Mouse (Mus musculus): Measurements from ENCODE around the gene Ndufv1. TPM values are rescaled to one million over a fixed set of nuclear protein-coding genes. Genes with fewer than 3 reads are reported as not detected.
A peak's percentile ranks its signal among the peaks of the same experiment; 100 is the strongest.
"Not testable (repeated sequence)": the region's sequence is repeated elsewhere in the genome, so short reads cannot be mapped to it uniquely, and the experiment has no call there.

Gene Ndufv1
- total RNA-seq, 2 experiments from 2014 or later = 365 to 434 TPM

GRCm38 (mm10) chr19:3988066-3988465 is 24.5 kb downstream of the Ndufv1 start:
- DNase-seq = no peak
- intact Hi-C loops (cut with DNase I; ENCODE audit: low total_unique reads) = no loop called here

GRCm38 (mm10) chr19:3986334-3986733 is 26.3 kb downstream of the Ndufv1 start, which contains the start of gene Acy3:
Gene Acy3, plus strand, starts transcription at chr19:3986570.
- intact Hi-C loops (cut with DNase I; ENCODE audit: low total_unique reads) = no loop called here

GRCm38 (mm10) chr19:3985261-3985681 is 27.3 kb downstream of the Ndufv1 start:
- DNase-seq = no peak
- intact Hi-C loops (cut with DNase I; ENCODE audit: low total_unique reads) = no loop called here

More at GRCm38 (mm10) chr19:3986334-3986733, 26.3 kb downstream of the Ndufv1 start, which contains the start of gene Acy3:
- peak; percentile 86 for DNase-seq

GRCm38 (mm10) chr19:3983527-3984200 is 28.9 kb downstream of the Ndufv1 start:
- DNase-seq = no peak
- intact Hi-C loops (cut with DNase I; ENCODE audit: low total_unique reads) = no loop called here

- DNase-seq = no peak
- intact Hi-C loops (cut with DNase I; ENCODE audit: low total_unique reads) = loop anchor here (2.0 kb wide), 1 partner anchor 34 kb away; no protein-coding TSS in a partner anchor
Observed at GRCm38 (mm10) chr19:3980917-3981316, 31.7 kb downstream of the Ndufv1 start.

GRCm38 (mm10) chr19:3980309-3980708 is 32.3 kb downstream of the Ndufv1 start:
- DNase-seq = peak; percentile 75
- intact Hi-C loops (cut with DNase I; ENCODE audit: low total_unique reads) = loop anchor here (2.0 kb wide), 1 partner anchor 34 kb away; no protein-coding TSS in a partner anchor

GRCm38 (mm10) chr19:3975866-3976265 is 36.7 kb downstream of the Ndufv1 start:
- DNase-seq = no peak
- intact Hi-C loops (cut with DNase I; ENCODE audit: low total_unique reads) = no loop called here

- DNase-seq; intact Hi-C loops (cut with DNase I; ENCODE audit: low total_unique reads): not testable (repeated sequence)
Observed at GRCm38 (mm10) chr19:3974608-3975007, 38.0 kb downstream of the Ndufv1 start.

- no peak for DNase-seq
- intact Hi-C loops (cut with DNase I; ENCODE audit: low total_unique reads) = no loop called here
Observed at GRCm38 (mm10) chr19:3972229-3972628, 40.4 kb downstream of the Ndufv1 start, which contains the start of gene Aldh3b2. Gene Aldh3b2, plus strand, starts transcription at chr19:3972328.

GRCm38 (mm10) chr19:3967258-3967657 is 45.3 kb downstream of the Ndufv1 start:
- intact Hi-C loops (cut with DNase I; ENCODE audit: low total_unique reads) = no loop called here
- no peak for DNase-seq

- intact Hi-C loops (cut with DNase I; ENCODE audit: low total_unique reads) = no loop called here
- DNase-seq = no peak
Observed at GRCm38 (mm10) chr19:3966330-3967075, 46.1 kb downstream of the Ndufv1 start.

- no peak for DNase-seq
- intact Hi-C loops (cut with DNase I; ENCODE audit: low total_unique reads) = no loop called here
Observed at GRCm38 (mm10) chr19:3964030-3964429, 48.6 kb downstream of the Ndufv1 start.

- intact Hi-C loops (cut with DNase I; ENCODE audit: low total_unique reads) = no loop called here
- DNase-seq = no peak
Observed at GRCm38 (mm10) chr19:3962469-3962868, 50.1 kb downstream of the Ndufv1 start.

- intact Hi-C loops (cut with DNase I; ENCODE audit: low total_unique reads); DNase-seq: not testable (repeated sequence)
Observed at GRCm38 (mm10) chr19:3961805-3962204, 50.8 kb downstream of the Ndufv1 start.

GRCm38 (mm10) chr19:3960211-3960610 is 52.4 kb downstream of the Ndufv1 start:
- DNase-seq = no peak
- intact Hi-C loops (cut with DNase I; ENCODE audit: low total_unique reads) = no loop called here

GRCm38 (mm10) chr19:3959030-3959429 is 53.6 kb downstream of the Ndufv1 start:
- intact Hi-C loops (cut with DNase I; ENCODE audit: low total_unique reads) = no loop called here
- no peak for DNase-seq

GRCm38 (mm10) chr19:3958470-3958869 is 54.1 kb downstream of the Ndufv1 start, which contains the start of gene Aldh3b3:
Gene Aldh3b3, plus strand, starts transcription at chr19:3958645.
- no peak for DNase-seq
- intact Hi-C loops (cut with DNase I; ENCODE audit: low total_unique reads) = no loop called here

All from gastrocnemius, postnatal 14 days (tissue).